Mouse (Mus musculus): ENCODE measurements around the gene Tnni3k.
A peak's percentile ranks its signal among the peaks of the same experiment; 100 is the strongest.

The Tnni3k gene

DNA sequence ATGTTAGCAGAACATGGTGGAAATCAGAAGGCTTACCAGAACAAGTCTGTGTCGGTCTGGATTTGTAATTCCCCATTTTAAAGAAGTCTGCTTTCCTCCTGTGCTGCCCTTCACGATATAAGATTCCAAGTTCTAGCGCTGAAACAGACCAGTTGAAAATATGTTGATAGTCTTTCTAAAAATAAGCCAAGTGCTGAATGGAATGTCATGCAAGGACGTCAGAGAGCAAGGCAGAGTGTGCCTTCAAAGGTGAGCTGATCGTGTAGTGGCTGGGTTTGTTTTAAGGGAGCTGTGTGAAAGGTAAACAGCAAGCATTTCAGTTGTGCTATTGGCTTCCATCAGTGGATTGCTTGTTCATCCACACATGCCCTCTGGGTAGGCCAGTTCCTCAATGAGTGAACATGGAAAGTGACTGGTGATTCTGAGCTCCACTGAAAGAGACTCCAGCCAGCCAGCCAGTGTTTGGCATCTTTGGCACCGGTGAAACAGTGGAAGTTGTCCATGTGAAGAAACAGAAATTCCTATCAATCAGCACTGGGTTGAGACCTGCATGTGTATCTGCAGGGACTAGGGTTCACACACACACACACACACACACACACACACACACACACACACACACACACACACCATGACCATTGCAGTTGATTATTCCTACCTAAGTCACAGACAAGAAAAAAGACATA lies at the start of gene Tnni3k:
TSS of gene Tnni3k (minus strand) at position 177 of the 686 bp plus-strand sequence.
- DNase-seq (ENCODE audit: low spot score) = no peak

GRCm38 (mm10) chr3:155099266-155099665 lies 44.1 kb upstream of the Tnni3k start:
- DNase-seq (ENCODE audit: low spot score) = no peak

GRCm38 (mm10) chr3:155093116-155093956 lies 38.1 kb upstream of the Tnni3k start, which contains the start of the genes Fpgt and Lrriq3:
Gene Fpgt (minus strand): TSS chr3:155093403.
Gene Lrriq3 (plus strand): TSS chr3:155093434.
- peak; percentile 66 for DNase-seq (ENCODE audit: low spot score)

DNA sequence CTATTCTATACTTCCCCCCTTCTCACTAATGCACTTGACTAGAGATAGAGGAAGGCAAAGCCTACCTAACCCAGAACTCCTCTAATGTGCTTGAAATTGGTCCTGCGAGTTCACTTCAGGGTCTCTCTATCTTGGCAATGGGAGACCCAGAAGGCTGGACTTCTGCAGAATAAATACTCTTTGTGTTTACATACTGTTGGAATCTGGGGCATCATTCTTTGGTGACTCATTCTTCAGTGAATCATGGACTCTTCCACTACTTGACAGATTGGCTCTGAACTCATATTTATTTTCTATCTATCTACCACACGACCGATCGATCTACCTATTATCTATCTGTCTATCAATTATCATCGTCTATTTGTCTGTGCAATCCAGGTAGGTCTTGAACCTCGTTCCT lies 36.9 kb upstream of the Tnni3k start:
- DNase-seq (ENCODE audit: low spot score) = no peak

- no peak for DNase-seq (ENCODE audit: low spot score)
These were observed 22.7 kb upstream of the Tnni3k start for GRCm38 (mm10) chr3:155077908-155078307.

GRCm38 (mm10) chr3:155059449-155059822 lies 4.2 kb upstream of the Tnni3k start:
- no peak for DNase-seq (ENCODE audit: low spot score)

DNA sequence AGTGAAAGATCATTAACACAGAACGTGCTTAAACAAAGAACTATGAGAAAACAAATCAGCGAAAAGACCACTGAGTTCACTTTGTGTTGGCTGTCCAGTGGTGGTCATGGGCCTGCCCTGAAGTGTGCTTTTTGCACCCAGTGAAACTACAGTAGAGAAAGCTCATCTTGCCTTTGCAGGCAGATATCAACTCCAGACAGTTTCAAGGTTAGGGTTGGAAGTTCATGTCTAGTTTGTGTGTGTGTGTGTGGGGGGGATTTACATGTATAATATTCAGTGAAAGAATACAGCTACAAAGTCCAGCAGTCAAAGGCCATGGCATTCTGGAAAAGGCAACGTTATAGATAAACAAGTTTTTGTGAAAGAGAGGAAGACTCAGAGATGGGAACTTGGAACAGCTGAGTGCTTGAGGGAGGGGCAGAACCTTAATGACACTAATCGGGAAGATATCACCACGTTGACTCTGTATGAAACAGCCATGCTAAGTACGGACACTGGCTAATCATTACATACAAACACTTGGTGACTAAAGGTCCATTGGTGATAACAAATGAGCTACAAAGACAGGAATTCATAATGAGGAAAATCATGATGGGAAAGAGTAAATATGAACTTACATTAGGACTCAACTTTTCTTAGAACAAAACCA lies 3.7 kb upstream of the Tnni3k start:
- no peak for DNase-seq (ENCODE audit: low spot score)

- DNase-seq (ENCODE audit: low spot score) = no peak
These were observed 2.4 kb upstream of the Tnni3k start for GRCm38 (mm10) chr3:155057566-155057965.

DNA sequence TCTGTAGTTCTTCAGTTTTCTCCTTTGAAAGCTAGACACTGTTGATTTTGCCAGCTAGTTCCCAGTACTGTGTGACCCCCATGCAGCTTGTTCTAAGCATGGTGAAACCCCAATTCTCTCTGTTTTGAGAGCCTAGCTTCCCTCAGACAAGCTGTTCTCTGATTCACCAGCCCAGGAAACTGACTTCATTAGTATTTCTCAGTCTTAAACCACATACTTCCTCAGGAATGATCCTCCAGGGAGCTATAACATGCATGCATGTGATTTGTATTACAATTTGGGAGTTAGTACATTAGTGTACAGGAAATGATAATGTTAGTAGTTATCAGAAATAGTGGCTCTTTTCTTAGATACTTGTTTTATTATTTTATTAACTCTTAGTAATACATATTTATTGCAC lies 1.4 kb upstream of the Tnni3k start:
- DNase-seq (ENCODE audit: low spot score) = no peak

- no peak for DNase-seq (ENCODE audit: low spot score)
These were observed 2.0 kb downstream of the Tnni3k start for GRCm38 (mm10) chr3:155053189-155053588.

GRCm38 (mm10) chr3:155052021-155052420 lies 3.2 kb downstream of the Tnni3k start:
- no peak for DNase-seq (ENCODE audit: low spot score)

DNA sequence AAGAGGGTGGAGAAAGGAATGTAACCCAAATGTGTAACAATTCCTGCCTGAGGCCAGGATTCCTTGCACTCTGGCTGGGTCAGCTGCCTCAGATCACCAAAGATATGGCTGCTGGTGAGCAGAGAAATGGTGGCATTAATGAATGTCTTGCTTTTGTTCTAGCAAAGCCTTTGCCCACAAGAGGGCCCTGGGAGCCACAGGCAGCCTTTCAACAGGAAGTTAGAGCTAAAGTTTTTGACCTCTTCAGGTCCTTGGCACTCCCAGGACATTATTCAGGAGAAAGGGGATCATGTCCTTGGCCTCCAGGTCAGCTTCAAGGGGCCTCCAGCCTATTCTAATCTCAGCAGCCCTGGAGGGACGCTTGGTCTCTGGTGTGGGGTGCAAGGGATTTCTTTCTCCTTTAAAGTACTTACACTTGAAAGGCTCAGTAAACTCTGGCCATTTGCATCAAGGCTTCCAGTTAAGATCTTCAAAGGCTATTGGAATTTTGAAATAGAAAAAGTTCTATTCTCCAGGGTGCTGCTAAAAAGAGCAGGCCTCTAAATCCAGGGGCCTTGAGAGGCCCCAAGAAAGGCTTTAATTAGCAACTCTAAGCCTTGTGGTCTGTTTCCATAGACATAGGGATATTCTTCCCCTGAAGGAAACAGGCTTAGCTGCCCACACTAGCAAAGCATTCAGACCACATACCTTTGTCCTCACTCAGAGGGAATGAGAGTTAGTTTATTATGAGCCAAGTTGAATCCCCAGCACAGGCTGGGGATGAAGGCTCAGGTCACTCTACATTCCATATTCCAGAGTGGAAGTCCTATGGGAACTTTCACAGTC lies 16.0 kb downstream of the Tnni3k start:
- no peak for DNase-seq (ENCODE audit: low spot score)

DNA sequence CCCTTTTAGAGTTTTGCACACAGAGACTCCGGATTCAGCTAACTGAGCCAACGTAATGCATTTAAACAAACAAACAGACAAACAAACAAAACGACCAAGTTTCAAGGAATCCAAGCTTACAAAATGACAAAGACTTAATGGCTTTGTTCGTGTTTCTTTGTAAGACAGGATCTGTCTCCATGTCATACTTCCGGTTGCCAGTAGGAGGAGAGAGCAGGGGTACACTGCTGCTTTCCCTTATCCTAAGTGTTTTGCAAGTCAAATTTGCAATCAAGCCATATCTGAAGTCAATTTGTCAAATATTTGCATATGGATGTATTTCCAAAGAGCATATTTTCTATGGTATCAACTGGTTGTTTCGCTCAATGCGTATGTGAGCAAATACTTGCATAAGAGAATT lies 20.9 kb downstream of the Tnni3k start:
- DNase-seq (ENCODE audit: low spot score) = no peak

- DNase-seq (ENCODE audit: low spot score) = no peak
These were observed 25.0 kb downstream of the Tnni3k start for GRCm38 (mm10) chr3:155030200-155030599.

- no peak for DNase-seq (ENCODE audit: low spot score)
These were observed 52.4 kb downstream of the Tnni3k start for GRCm38 (mm10) chr3:155002781-155003180.

- no peak for DNase-seq (ENCODE audit: low spot score)
These were observed 54.2 kb downstream of the Tnni3k start for GRCm38 (mm10) chr3:155001056-155001455.

DNA sequence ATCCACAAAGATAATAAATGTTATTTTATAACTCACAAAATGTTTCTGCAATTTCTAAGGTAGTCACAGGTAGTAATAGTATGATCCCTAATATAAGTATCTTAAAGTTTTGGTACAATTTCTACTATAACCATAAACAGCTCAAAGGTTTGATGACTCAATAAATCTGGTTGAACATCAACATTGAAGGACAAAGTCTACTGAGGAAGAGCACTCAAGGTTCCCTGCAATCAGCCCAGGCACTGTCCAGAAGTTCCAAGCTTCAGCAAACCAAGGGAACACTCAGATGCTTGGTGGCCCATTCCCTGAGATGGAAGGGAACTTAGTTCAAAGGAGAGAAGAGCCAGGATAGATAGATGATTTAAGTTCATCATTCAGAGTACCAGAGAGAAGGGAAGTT lies 62.5 kb downstream of the Tnni3k start:
- DNase-seq (ENCODE audit: low spot score) = no peak

DNA sequence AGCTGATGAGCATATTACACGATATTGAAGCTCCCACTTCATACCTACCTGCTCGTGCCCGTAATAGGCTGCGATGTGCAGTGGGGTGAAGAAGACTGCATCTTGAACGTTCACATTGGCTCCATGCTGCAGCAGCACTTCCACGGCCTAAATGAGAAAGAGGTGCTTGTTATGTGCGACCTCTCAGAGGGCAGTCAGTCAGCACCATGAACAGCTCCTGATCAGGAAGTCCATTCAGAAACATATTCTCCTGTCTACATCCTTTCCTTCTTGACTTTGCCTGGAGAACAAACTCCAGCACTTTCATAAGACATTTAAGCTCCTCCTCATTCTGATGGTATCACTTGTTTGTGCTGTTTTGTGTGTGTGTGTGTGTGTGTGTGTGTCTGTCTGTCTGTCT lies 76.1 kb downstream of the Tnni3k start:
- no peak for DNase-seq (ENCODE audit: low spot score)

GRCm38 (mm10) chr3:154971626-154972025 lies 83.6 kb downstream of the Tnni3k start:
- DNase-seq (ENCODE audit: low spot score) = no peak

- DNase-seq (ENCODE audit: low spot score) = no peak
These were observed 84.2 kb downstream of the Tnni3k start for GRCm38 (mm10) chr3:154970981-154971380.

- DNase-seq (ENCODE audit: low spot score) = no peak
These were observed 93.9 kb downstream of the Tnni3k start for GRCm38 (mm10) chr3:154961284-154961683.

DNA sequence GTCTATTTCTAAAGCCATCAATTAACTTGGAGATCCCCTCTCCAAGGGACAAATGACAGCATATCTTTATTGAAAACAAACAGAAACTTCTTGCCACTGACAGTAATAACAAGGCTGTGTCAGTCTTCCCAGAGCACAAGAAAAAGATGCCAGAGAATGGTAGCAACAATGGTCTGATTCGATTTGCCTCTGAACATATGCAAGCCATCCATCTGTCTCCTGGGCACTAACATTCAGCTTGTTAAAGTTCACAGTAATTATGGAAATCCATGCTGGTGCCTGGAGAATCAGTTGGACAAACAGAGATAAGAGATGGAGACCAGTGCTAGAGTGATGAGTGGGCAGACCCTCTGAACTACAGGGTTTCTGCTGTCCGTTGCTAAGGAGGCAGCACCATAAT lies 102.1 kb downstream of the Tnni3k start:
- no peak for DNase-seq (ENCODE audit: low spot score)

Measured in spleen, adult 12 weeks (tissue).